Comparison of ENCODE assay signal across 10 mouse cellular contexts in the genomic region with DNA sequence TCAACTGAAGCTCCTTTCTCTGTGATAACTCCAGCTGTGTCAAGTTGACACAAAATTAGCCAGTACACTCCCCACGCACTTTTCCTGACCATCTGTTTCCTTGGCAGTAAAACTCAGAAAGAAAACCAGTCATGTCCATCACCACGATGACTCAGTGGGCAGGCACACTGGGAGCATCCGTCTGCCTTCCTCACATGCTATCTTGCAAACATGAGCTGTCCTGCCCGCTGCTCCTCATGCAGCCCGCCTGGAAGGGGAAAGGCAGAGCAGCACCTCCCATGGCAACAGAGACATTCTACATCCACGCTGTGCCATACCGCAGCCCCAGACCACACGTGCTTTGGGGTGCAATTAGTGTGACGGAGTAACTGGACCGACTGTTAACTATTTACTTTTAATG. TPM values are rescaled to one million over a fixed set of nuclear protein-coding genes. Genes with fewer than 3 reads are reported as not detected.
DNase-seq lines count a peak whose midpoint lies in the region; ATAC-seq lines count a peak whose summit lies in the region.
"Had no signal": no experiment of that assay in that cellular context is flagged by ENCODE, and none has a peak within 500 bp of the region (broad histone marks: within the 10 kb centered on the region; RNA-seq: fewer than 3 reads in every experiment).

No protein-coding gene starts in this region.

- peaks cover 58% of the 10 kb centered on the region for H3K36me3 ChIP-seq in heart, embryonic 13.5 days
- no peaks in the 10 kb centered on the region for H3K36me3 ChIP-seq in liver, embryonic 15.5 days (replicated peaks)
- no peaks in the 10 kb centered on the region for H3K36me3 ChIP-seq in hindbrain, embryonic 14.5 days (replicated peaks; ENCODE audit: control insufficient read depth, insufficient read depth)

- no peak for ATAC-seq in heart, embryonic 13.5 days (ENCODE audit: extremely low read depth, insufficient number of reproducible peaks, low FRiP score, low TSS enrichment)
- no peak for ATAC-seq in liver, embryonic 15.5 days (ENCODE audit: insufficient read depth)
- no peak for ATAC-seq in hindbrain, embryonic 14.5 days (ENCODE audit: low FRiP score)

- H3K4me1 ChIP-seq in heart, embryonic 13.5 days = peaks cover 58% of the 10 kb centered on the region
- H3K4me1 ChIP-seq in liver, embryonic 15.5 days (replicated peaks) = peaks cover 66% of the 10 kb centered on the region
- H3K4me1 ChIP-seq in hindbrain, embryonic 14.5 days (replicated peaks; ENCODE audit: control insufficient read depth, insufficient read depth, low read length) = no peaks in the 10 kb centered on the region

- H3K4me2 ChIP-seq in heart, embryonic 13.5 days = peak overlapping the region; percentile 59
- no peak overlapping the region for H3K4me2 ChIP-seq in liver, embryonic 15.5 days
- no peak overlapping the region for H3K4me2 ChIP-seq in hindbrain, embryonic 14.5 days (replicated peaks)

- 0 out of 2 replicates have a peak overlapping the region, but pooled peaks have one; percentile 63 for H3K27ac ChIP-seq in heart, embryonic 13.5 days (replicated peaks)
- peak overlapping the region; percentile 96 for H3K27ac ChIP-seq in liver, embryonic 15.5 days (replicated peaks)
- no peak overlapping the region for H3K27ac ChIP-seq in hindbrain, embryonic 14.5 days

- 27% methylated on average over 10 of the region's 10 CpGs for WGBS in heart, embryonic 13.5 days
- 38% methylated on average over 10 of the region's 10 CpGs for WGBS in liver, embryonic 15.5 days (ENCODE audit: insufficient replicate concordance)
- 58% methylated on average over 10 of the region's 10 CpGs for WGBS in hindbrain, embryonic 14.5 days

- peak overlapping the region; percentile 30 for H3K4me3 ChIP-seq in heart, embryonic 13.5 days
- no peak overlapping the region for H3K4me3 ChIP-seq in liver, embryonic 15.5 days (replicated peaks)
- H3K4me3 ChIP-seq in hindbrain, embryonic 14.5 days (replicated peaks; ENCODE audit: low read length) = no peak overlapping the region

- H3K27me3 ChIP-seq in heart, embryonic 13.5 days (replicated peaks) = no peaks in the 10 kb centered on the region
- H3K27me3 ChIP-seq in liver, embryonic 15.5 days = no peaks in the 10 kb centered on the region
- no peaks in the 10 kb centered on the region for H3K27me3 ChIP-seq in hindbrain, embryonic 14.5 days (ENCODE audit: control insufficient read depth, insufficient read depth, low read length)

- peak overlapping the region; percentile 69 for H3K9ac ChIP-seq in heart, embryonic 13.5 days
- H3K9ac ChIP-seq in liver, embryonic 15.5 days = no peak overlapping the region
- H3K9ac ChIP-seq in hindbrain, embryonic 14.5 days = no peak overlapping the region

- H3K9me3 ChIP-seq in heart, embryonic 13.5 days = no peaks in the 10 kb centered on the region
- no peaks in the 10 kb centered on the region for H3K9me3 ChIP-seq in liver, embryonic 15.5 days (replicated peaks)
- no peaks in the 10 kb centered on the region for H3K9me3 ChIP-seq in hindbrain, embryonic 14.5 days (ENCODE audit: control insufficient read depth, low read length)

- DNase-seq in layer of hippocampus, adult 18-20 months (ENCODE audit: low spot score in 2 of 2) = peak; percentile 65 to 73
- no peak for DNase-seq in layer of hippocampus, postnatal 25 days (ENCODE audit: extremely low spot score in 1 of 2, low spot score in 1 of 2)
- DNase-seq in cerebellum, adult 9-11 months = peak; percentile 47
- DNase-seq in lung, adult 18-20 months = no peak
- no peak for DNase-seq in spleen, adult 18-20 months
- DNase-seq in hindbrain, embryonic 14.5 days (ENCODE audit: low spot score) = no peak

RNA-seq across cellular contexts. Expression of a gene that starts 6.3 kb away (rescaled TPM):
- total RNA-seq in layer of hippocampus, adult 18-20 months (2021) = under 1 TPM; 0.20 to 0.66 TPM
- total RNA-seq in layer of hippocampus, postnatal 25 days (2021) = under 1 TPM; 0.52 to 0.85 TPM
- 298 and 317 TPM in 2 replicates for polyA plus RNA-seq in heart, embryonic 13.5 days (2015; fragmentation: Nextera tagmentation; extraction: Ambion mirVana)
- 22.8 and 23.6 TPM in 2 replicates for polyA plus RNA-seq in liver, embryonic 15.5 days (2015; fragmentation: Nextera tagmentation; extraction: Ambion mirVana)
- 0.24 and 0.26 TPM in 2 replicates for polyA plus RNA-seq in hindbrain, embryonic 14.5 days (2014; fragmentation: Nextera tagmentation; extraction: Ambion mirVana)

RNA-seq across cellular contexts. Expression of a gene that starts 21.5 kb away (rescaled TPM):
- total RNA-seq in layer of hippocampus, adult 18-20 months (2021) = not detected
- total RNA-seq in layer of hippocampus, postnatal 25 days (2021) = under 1 TPM in 1 of 2 experiments, not detected in 1; 0.94 TPM
- polyA plus RNA-seq in heart, embryonic 13.5 days (2015; fragmentation: Nextera tagmentation; extraction: Ambion mirVana) = 5.1 and 5.7 TPM in 2 replicates
- not detected in 2 replicates for polyA plus RNA-seq in liver, embryonic 15.5 days (2015; fragmentation: Nextera tagmentation; extraction: Ambion mirVana)
- not detected in 2 replicates for polyA plus RNA-seq in hindbrain, embryonic 14.5 days (2014; fragmentation: Nextera tagmentation; extraction: Ambion mirVana)
- polyA plus RNA-seq: limb, embryonic 11.5 days; spleen, adult 2 months had no signal

RNA-seq across cellular contexts. Expression of a gene that starts 21.5 kb away (rescaled TPM):
- 100 to 1,000 TPM; 136 to 147 TPM for total RNA-seq in layer of hippocampus, adult 18-20 months (2021)
- total RNA-seq in layer of hippocampus, postnatal 25 days (2021) = 100 to 1,000 TPM; 117 to 135 TPM
- polyA plus RNA-seq in heart, embryonic 13.5 days (2015; fragmentation: Nextera tagmentation; extraction: Ambion mirVana) = 237 and 277 TPM in 2 replicates
- 202 and 255 TPM in 2 replicates for polyA plus RNA-seq in liver, embryonic 15.5 days (2015; fragmentation: Nextera tagmentation; extraction: Ambion mirVana)
- 74.3 and 97.1 TPM in 2 replicates for polyA plus RNA-seq in hindbrain, embryonic 14.5 days (2014; fragmentation: Nextera tagmentation; extraction: Ambion mirVana)

RNA-seq across cellular contexts. Expression of a gene that starts 26.4 kb away (rescaled TPM):
- total RNA-seq in layer of hippocampus, adult 18-20 months (2021) = 1 to 10 TPM; 1.1 to 1.5 TPM
- 1 to 10 TPM; 1.0 to 1.4 TPM for total RNA-seq in layer of hippocampus, postnatal 25 days (2021)
- polyA plus RNA-seq in heart, embryonic 13.5 days (2015; fragmentation: Nextera tagmentation; extraction: Ambion mirVana) = 0.16 TPM in 1 of 2 replicates, not detected in the other
- 0.03 and 0.05 TPM in 2 replicates for polyA plus RNA-seq in liver, embryonic 15.5 days (2015; fragmentation: Nextera tagmentation; extraction: Ambion mirVana)
- polyA plus RNA-seq in hindbrain, embryonic 14.5 days (2014; fragmentation: Nextera tagmentation; extraction: Ambion mirVana) = 1.2 and 1.5 TPM in 2 replicates

Comparison
In these comparisons a context has a peak if more than half of its experiments do, and no peak if none do; other contexts are left out.
1. DNase-seq: peak in layer of hippocampus, adult 18-20 months (2 of 2) and cerebellum, adult 9-11 months (single experiment); none in layer of hippocampus, postnatal 25 days (0 of 2), lung, adult 18-20 months (0 of 2), spleen, adult 18-20 months (0 of 2) and hindbrain, embryonic 14.5 days (single experiment).
2. RNA of a gene that starts 6.3 kb away (polyA plus RNA-seq): 298 to 317 TPM in heart, embryonic 13.5 days and 22.8 to 23.6 TPM in liver, embryonic 15.5 days; 0.24 to 0.26 TPM in hindbrain, embryonic 14.5 days; every median in the first group is over 10 times any median in the second.